Mouse (Mus musculus) liver, postnatal 0 days (tissue): Measurements from ENCODE around the gene Zfp628.

Experiments used
- CTCF ChIP-seq: sonication (generic); IDR thresholded peaks from 2 replicates; pipeline ENCODE4 v1.5.1; 2016; ENCODE audit warnings: antibody characterized with exemption, low read depth
- EP300 ChIP-seq: IDR thresholded peaks from 2 replicates; pipeline ENCODE4 v1.6.1; 2016; ENCODE audit warnings: antibody characterized with exemption, low read depth, mild to moderate bottlenecking

- TF ChIP-seq CTCF (no peak), EP300 (no peak)
Observed at GRCm38 (mm10) chr7:4920496-4920895, 5.5 kb downstream of the Zfp628 start.
